Mouse (Mus musculus) C2C12 (cell line): Measurements from ENCODE around the gene Cmah. TPM values are rescaled to one million over a fixed set of nuclear protein-coding genes. Genes with fewer than 3 reads are reported as not detected.
"Not testable (repeated sequence)": the region's sequence is repeated elsewhere in the genome, so short reads cannot be mapped to it uniquely, and the experiment has no call there.

ENCODE experiments used
- H3K27me3 ChIP-seq: one replicate; pipeline ENCODE4 v1.6.1; 2011; ENCODE audit not compliant: control insufficient read depth, insufficient read depth, insufficient read length
- H3K36me3 ChIP-seq: one replicate; pipeline ENCODE4 v1.6.1; 2011; ENCODE audit not compliant: control insufficient read depth, insufficient read depth
- H3K4me3 ChIP-seq: one replicate; pipeline ENCODE4 v1.5.1; 2011; ENCODE audit warnings: mild to moderate bottlenecking, control low read depth; ENCODE audit not compliant: poor library complexity, insufficient read depth, severe bottlenecking
- H3K79me2 ChIP-seq: one replicate; pipeline ENCODE4 v1.6.1; 2011; ENCODE audit not compliant: control insufficient read depth, insufficient read depth
- H3K79me3 ChIP-seq: one replicate; pipeline ENCODE4 v1.6.1; 2011; ENCODE audit warnings: low read depth, control low read depth
- H3ac ChIP-seq: one replicate; pipeline ENCODE3; 2011; ENCODE audit warnings: low read depth; ENCODE audit not compliant: control insufficient read depth, insufficient read length
- CEBPB ChIP-seq: IDR thresholded peaks from one replicate; pipeline ENCODE4 v1.6.1; 2011; ENCODE audit warnings: low read depth, mild to moderate bottlenecking, control low read depth, moderate library complexity
- CTCF ChIP-seq: IDR thresholded peaks from one replicate; pipeline ENCODE4 v1.5.1; 2011; ENCODE audit not compliant: control insufficient read depth, insufficient read depth, insufficient read length
- FOSL1 ChIP-seq: IDR thresholded peaks from one replicate; pipeline ENCODE4 v1.8.0; 2011; ENCODE audit warnings: mild to moderate bottlenecking, low read length; ENCODE audit not compliant: poor library complexity, insufficient read depth, severe bottlenecking
- MAX ChIP-seq: IDR thresholded peaks from one replicate; pipeline ENCODE4 v1.6.1; 2011; ENCODE audit warnings: mild to moderate bottlenecking, control low read depth
- MYOD1 ChIP-seq: IDR thresholded peaks from one replicate; pipeline ENCODE4 v1.6.1; 2011; ENCODE audit warnings: low read depth; ENCODE audit not compliant: control insufficient read depth, insufficient read length
- MYOG ChIP-seq: IDR thresholded peaks from one replicate; pipeline ENCODE4 v1.6.1; 2011; ENCODE audit not compliant: control insufficient read depth, insufficient read length; ENCODE audit errors: extremely low read depth
- USF1 ChIP-seq: IDR thresholded peaks from one replicate; pipeline ENCODE4 v1.6.1; 2011; ENCODE audit warnings: low read depth, mild to moderate bottlenecking, control low read depth, moderate library complexity
- polyA plus RNA-seq: library from polyadenylated mRNA; unstranded; fragments of >200 nt; fragmentation: generic; extraction: Trizol; gene quantifications from one replicate; pipeline ENCODE4 v1.2.1, GENCODE M21; 2012; ENCODE audit warnings: missing spikeins

The Cmah gene
- polyA plus RNA-seq, 1 experiment: 0.14 TPM

- Histone ChIP-seq H3K79me3 (no peaks in the 10 kb centered on the region), H3K4me3 (no peak overlapping the region)
These were observed 25.8 kb downstream of the Cmah start for GRCm38 (mm10) chr13:24353004-24353403.

GRCm38 (mm10) chr13:24354751-24355150 is 27.5 kb downstream of the Cmah start:
- H3K27me3 ChIP-seq: no peaks in the 10 kb centered on the region
- H3K79me2 ChIP-seq: no peaks in the 10 kb centered on the region
- TF ChIP-seq MAX (no peak), USF1 (no peak), CTCF (no peak), MYOD1 (no peak), FOSL1 (no peak)
- no peak overlapping the region for H3ac ChIP-seq
- H3K36me3 ChIP-seq: no peaks in the 10 kb centered on the region
- no peak overlapping the region for H3K4me3 ChIP-seq
- no peaks in the 10 kb centered on the region for H3K79me3 ChIP-seq

More at GRCm38 (mm10) chr13:24353004-24353403, 25.8 kb downstream of the Cmah start:
- Histone ChIP-seq H3K79me2 (no peaks in the 10 kb centered on the region), H3ac (no peak overlapping the region), H3K36me3 (no peaks in the 10 kb centered on the region), H3K27me3 (no peaks in the 10 kb centered on the region)
- TF ChIP-seq MAX: no peak
- no peak for TF ChIP-seq FOSL1
- no peak for TF ChIP-seq CEBPB
- TF ChIP-seq USF1: no peak
- no peak for TF ChIP-seq MYOD1
- TF ChIP-seq CTCF: no peak
- TF ChIP-seq MYOG: no peak

GRCm38 (mm10) chr13:24359181-24359580 is 32.0 kb downstream of the Cmah start:
- H3K27me3 ChIP-seq: no peaks in the 10 kb centered on the region
- no peaks in the 10 kb centered on the region for H3K79me3 ChIP-seq
- no peaks in the 10 kb centered on the region for H3K79me2 ChIP-seq
- no peak overlapping the region for H3ac ChIP-seq
- no peak for TF ChIP-seq MYOG
- TF ChIP-seq MAX: no peak
- TF ChIP-seq MYOD1: no peak
- TF ChIP-seq USF1: no peak
- TF ChIP-seq CTCF: no peak
- no peak for TF ChIP-seq FOSL1
- TF ChIP-seq CEBPB: no peak
- H3K4me3 ChIP-seq: no peak overlapping the region
- no peaks in the 10 kb centered on the region for H3K36me3 ChIP-seq

GRCm38 (mm10) chr13:24365191-24365590 is 38.0 kb downstream of the Cmah start:
- TF ChIP-seq MYOG: no peak
- no peak for TF ChIP-seq USF1
- TF ChIP-seq FOSL1: no peak
- no peak for TF ChIP-seq CEBPB
- TF ChIP-seq MYOD1: no peak
- no peak for TF ChIP-seq CTCF
- TF ChIP-seq MAX: no peak
- Histone ChIP-seq H3K79me2 (no peaks in the 10 kb centered on the region), H3K4me3 (no peak overlapping the region), H3K79me3 (no peaks in the 10 kb centered on the region), H3ac (no peak overlapping the region), H3K36me3 (no peaks in the 10 kb centered on the region), H3K27me3 (no peaks in the 10 kb centered on the region)

- Histone ChIP-seq H3K79me2 (no peaks in the 10 kb centered on the region), H3K4me3 (no peak overlapping the region), H3K36me3 (no peaks in the 10 kb centered on the region), H3K79me3 (no peaks in the 10 kb centered on the region), H3K27me3 (no peaks in the 10 kb centered on the region), H3ac (no peak overlapping the region)
- TF ChIP-seq CEBPB (no peak), USF1 (no peak), MAX (no peak), FOSL1 (no peak), MYOG (no peak), MYOD1 (no peak), CTCF (no peak)
These were observed 45.8 kb downstream of the Cmah start for GRCm38 (mm10) chr13:24372893-24373599.

GRCm38 (mm10) chr13:24374606-24375005 is 47.4 kb downstream of the Cmah start:
- H3K27me3 ChIP-seq, H3K79me2 ChIP-seq, H3K79me3 ChIP-seq, H3K36me3 ChIP-seq, H3ac ChIP-seq, H3K4me3 ChIP-seq: not testable (repeated sequence)
